ENCODE assay signal across 9 mouse cellular contexts in the genomic region with DNA sequence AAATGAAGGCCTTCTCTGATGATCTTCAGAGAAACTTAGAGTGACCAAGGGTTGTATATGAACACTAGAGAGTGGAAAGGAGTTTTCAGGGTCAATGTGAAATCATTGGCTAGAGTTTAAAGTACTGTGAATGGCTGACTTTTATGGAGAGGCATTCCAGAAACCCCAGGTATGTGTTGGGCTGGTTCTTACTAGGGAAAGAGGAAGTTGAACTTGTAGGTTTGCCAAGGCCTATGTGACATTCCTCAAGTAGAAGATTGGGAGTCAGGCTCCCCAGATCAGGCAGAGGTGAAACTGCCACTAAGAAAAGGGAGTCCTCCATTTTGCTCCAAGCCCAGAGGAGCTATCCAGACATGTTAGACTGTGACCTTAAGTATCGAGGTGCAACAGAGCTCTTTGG.
"Had no signal": no experiment of that assay in that cellular context is flagged by ENCODE, and none has a peak within 500 bp of the region (broad histone marks: within the 10 kb centered on the region; RNA-seq: fewer than 3 reads in every experiment).

No protein-coding gene starts in this region.

- H3K4me2 ChIP-seq: limb, embryonic 15.5 days; liver, embryonic 12.5 days; neural tube, embryonic 15.5 days had no signal

- ATAC-seq: intestine, embryonic 16.5 days; liver, embryonic 12.5 days had no signal

- H3K4me3 ChIP-seq: limb, embryonic 15.5 days; liver, embryonic 12.5 days; midbrain, embryonic 10.5 days; myocyte; neural tube, embryonic 15.5 days had no signal

- H3K27ac ChIP-seq: limb, embryonic 15.5 days; liver, embryonic 12.5 days; midbrain, embryonic 10.5 days; neural tube, embryonic 15.5 days had no signal

- DNase-seq: midbrain, embryonic 14.5 days; right cerebral cortex, adult 18-20 months; right cerebral cortex, postnatal 25 days had no signal

- H3K9ac ChIP-seq: limb, embryonic 15.5 days; liver, embryonic 12.5 days; neural tube, embryonic 15.5 days had no signal

- H3K9me3 ChIP-seq: limb, embryonic 15.5 days; liver, embryonic 12.5 days; neural tube, embryonic 15.5 days had no signal

- H3K36me3 ChIP-seq: limb, embryonic 15.5 days; liver, embryonic 12.5 days; midbrain, embryonic 10.5 days; neural tube, embryonic 15.5 days had no signal

- H3K27me3 ChIP-seq: limb, embryonic 15.5 days; liver, embryonic 12.5 days; neural tube, embryonic 15.5 days had no signal

- H3K4me1 ChIP-seq: liver, embryonic 12.5 days; neural tube, embryonic 15.5 days had no signal
